Mouse (Mus musculus): ENCODE measurements at regions not wholly inside any gene's neighbourhood (a gene's known extent, or its start where the extent isn't known, plus 50 kb on each side); places are given as distances from the start of the nearest gene placed in this dataset.

DNA sequence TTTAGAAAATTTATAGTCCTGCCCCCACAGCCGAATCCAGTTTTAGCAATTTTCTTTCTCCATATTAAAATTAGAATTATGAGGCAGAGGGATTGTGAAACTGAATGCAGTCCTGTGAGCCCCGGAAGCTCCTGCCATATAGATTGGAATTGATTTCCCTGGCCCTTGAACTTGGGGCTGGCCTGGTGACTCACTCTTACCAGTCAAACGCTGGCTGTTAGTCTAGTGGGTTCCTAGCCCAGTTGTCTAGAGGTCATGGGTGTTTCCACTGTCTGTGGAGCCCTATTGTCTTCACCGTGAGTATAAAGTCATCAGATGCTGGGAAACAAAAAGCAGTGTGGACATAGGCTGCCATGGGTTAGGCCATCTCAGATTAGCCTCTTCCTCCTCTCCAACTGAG lies 173.2 kb upstream of the Camk1g start:
- no peak for DNase-seq (ENCODE audit: low spot score in 2 of 2)

DNA sequence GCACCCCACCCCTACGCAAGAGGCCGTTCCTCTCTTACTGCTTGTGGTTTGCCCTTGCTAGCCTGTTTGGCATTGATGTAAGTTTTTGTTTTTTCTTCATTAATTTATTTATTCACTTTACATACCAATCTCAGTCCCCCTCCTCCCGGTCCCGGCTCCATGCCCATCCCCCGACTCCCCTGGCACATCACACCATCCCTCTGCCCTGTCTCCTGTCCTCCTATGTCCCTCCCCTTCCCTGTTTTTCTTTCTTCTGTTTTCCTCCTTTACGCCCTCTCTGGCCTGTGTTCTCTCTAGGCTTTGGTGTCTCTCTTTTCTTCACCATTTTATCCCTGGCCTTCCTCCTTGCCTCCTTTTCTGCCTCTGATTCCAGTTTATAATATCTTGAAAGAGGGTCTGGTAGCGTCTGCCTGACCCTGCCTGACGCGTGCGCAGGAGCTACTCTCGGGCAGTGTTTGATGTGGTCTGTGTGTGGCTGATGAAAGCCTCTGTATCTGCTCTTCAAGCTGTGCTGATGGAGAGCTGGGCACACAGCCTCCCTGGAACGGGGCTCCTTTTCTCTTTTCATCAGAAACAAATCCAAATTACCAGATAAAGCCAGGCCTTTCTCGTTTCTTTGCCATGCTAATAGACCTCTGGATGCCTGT lies 172.0 kb upstream of the Camk1g start:
- DNase-seq (ENCODE audit: low spot score in 2 of 2): no peak

- no peak for DNase-seq (ENCODE audit: low spot score in 2 of 2)
Measured at GRCm38 (mm10) chr1:193541281-193541680, 171.2 kb upstream of the Camk1g start.

GRCm38 (mm10) chr1:193540486-193540885 lies 170.4 kb upstream of the Camk1g start:
- DNase-seq (ENCODE audit: low spot score in 2 of 2): no peak

DNA sequence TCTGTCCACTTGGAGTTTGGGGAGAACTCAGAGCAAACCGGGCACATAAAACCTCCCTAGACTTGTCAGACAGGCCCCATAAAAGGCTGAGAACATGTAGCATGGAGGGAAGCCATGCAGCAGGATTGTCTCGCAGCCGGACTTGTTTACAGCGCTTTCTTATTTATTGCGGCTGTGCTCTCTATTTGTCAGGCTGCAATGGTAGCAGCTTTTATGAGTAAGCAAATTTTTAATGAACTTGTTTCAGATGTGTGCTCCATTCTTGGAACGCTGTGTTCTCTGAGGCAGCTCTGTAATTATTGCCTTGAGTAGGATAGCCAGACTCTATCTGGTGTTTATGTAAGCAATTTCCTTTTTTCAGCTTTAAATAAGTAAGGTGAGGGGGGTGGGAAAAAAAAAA lies 169.2 kb upstream of the Camk1g start:
- DNase-seq (ENCODE audit: low spot score in 2 of 2): no peak

GRCm38 (mm10) chr1:193538425-193538824 lies 168.3 kb upstream of the Camk1g start:
- no peak for DNase-seq (ENCODE audit: low spot score in 2 of 2)

DNA sequence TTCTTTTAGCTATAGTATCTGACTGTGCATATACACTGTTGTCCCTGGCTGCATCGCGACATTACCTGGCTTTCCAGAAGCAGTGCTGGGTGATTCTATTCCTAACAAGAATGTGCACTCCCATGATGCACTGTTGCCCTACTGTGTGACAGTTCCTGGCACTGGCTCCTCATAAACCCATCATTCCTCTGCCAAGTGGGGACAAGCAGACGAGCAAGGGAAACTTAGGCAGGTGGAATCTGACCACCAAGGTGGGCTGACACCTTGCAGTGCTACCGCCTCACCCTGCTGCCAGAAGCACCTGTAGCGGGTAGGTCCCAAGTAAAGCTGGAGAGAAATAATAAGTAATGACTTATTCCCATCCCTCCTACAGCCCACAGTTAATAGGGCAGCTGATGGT lies 167.5 kb upstream of the Camk1g start:
- DNase-seq (ENCODE audit: low spot score in 2 of 2): no peak

GRCm38 (mm10) chr1:193536552-193536951 lies 166.5 kb upstream of the Camk1g start:
- DNase-seq (ENCODE audit: low spot score in 2 of 2): no peak

DNA sequence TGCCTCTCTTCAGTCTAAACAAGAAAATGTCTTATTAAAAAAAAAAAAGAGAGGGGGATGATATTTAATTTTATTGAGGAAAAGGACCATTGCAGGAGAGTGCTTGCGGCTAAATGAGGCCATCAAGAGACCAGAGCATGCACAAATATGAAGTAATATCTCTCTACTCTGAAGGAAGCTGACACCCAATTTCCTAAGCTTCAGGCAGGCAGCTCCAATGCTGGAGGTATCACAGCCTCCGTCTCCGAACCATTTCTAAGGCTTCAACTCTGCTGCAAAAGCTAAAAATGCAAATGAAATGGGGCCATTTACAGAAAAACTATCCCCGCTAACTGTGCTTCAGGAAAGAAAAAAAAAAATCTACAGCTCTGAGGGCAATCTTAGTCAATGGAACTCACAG lies 164.4 kb upstream of the Camk1g start:
- no peak for DNase-seq (ENCODE audit: low spot score in 2 of 2)

- no peak for DNase-seq (ENCODE audit: low spot score in 2 of 2)
Measured at GRCm38 (mm10) chr1:193526501-193526900, 156.4 kb upstream of the Camk1g start.

DNA sequence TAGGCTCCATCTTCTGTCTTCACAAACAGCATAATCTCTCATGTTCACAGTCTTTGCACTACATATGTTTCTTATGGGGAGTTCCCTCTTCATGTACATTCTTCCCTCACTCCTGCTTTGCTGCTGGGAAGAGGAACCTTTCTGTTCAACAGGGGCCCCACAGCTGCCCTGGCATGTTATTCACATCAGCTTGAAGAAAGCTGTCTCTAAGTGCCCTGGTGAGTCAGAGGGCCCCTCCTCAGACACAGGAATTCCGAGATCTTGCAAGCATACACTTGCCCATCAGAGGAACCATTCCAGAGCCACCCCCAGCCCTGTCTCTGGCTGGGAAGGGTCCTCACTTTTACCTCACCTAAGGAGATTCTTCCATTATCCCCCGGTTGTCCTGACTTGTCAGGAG lies 151.9 kb upstream of the Camk1g start:
- no peak for DNase-seq (ENCODE audit: low spot score in 2 of 2)

- no peak for DNase-seq (ENCODE audit: low spot score in 2 of 2)
Measured at GRCm38 (mm10) chr1:193518840-193519239, 148.7 kb upstream of the Camk1g start.

DNA sequence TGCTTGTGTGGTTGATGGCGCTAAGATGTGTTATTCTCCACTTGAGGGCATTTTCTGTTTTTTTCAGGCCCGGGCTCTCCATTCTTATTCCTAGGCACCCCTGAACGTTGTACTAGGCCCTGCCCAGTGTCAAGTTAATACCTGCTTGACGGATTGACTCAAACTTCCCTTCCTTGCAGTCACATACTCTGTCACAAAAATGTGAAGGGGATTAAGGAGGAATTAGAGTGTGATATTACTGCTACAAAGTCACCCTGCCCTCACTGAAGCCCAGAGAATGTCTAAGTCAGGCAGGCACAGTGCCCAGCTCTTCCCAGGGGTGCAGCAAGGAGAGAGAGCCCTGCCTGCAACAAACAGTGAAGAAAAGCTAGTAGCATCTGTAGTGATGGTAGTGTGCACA lies 147.9 kb upstream of the Camk1g start:
- no peak for DNase-seq (ENCODE audit: low spot score in 2 of 2)

DNA sequence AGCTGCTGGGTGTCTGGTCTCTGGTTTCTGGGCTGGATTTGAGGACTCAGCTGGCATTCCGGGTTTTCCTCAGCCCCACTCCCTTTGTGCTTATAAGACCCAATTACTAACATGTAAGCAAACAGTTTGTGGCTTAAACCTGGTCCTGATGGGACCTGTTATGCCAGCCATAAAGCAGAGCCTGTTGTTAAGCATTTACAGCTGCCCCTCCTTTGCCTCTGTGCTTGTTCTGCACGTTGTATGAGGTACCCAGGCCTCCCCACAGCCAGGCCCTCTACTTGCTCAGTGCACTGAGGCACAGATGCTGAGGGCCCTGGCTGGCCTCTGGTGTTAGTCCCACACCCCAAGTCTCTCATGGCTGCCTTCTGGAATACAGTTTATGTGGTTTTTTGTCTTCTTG lies 147.2 kb upstream of the Camk1g start:
- DNase-seq (ENCODE audit: low spot score in 2 of 2): no peak

- DNase-seq (ENCODE audit: low spot score in 2 of 2): no peak
Measured at GRCm38 (mm10) chr1:193516395-193516794, 146.3 kb upstream of the Camk1g start.

GRCm38 (mm10) chr1:193513929-193514710 lies 144.0 kb upstream of the Camk1g start:
- no peak for DNase-seq (ENCODE audit: low spot score in 2 of 2)

GRCm38 (mm10) chr1:193510066-193510793 lies 140.1 kb upstream of the Camk1g start:
- no peak for DNase-seq (ENCODE audit: low spot score in 2 of 2)

DNA sequence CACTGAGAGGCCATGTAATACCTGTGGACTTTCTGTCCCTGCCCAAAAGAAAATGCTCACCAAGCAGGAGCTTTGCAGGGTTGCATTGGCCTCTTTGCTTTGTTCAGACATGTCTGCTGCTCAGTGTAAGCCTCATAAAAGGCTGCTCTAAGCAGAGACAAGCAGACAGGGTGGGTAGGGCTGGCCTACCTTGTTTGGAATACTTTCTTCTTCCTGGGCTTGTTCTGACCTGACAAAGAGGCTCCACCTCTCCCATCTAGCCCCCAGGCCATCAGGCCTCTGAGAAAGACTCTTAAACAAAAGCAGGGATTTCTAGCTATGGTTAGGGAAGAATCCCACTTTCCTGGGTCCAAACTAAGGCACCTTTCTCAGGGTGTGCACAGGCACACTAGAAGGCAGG lies 138.2 kb upstream of the Camk1g start:
- no peak for DNase-seq (ENCODE audit: low spot score in 2 of 2)

DNA sequence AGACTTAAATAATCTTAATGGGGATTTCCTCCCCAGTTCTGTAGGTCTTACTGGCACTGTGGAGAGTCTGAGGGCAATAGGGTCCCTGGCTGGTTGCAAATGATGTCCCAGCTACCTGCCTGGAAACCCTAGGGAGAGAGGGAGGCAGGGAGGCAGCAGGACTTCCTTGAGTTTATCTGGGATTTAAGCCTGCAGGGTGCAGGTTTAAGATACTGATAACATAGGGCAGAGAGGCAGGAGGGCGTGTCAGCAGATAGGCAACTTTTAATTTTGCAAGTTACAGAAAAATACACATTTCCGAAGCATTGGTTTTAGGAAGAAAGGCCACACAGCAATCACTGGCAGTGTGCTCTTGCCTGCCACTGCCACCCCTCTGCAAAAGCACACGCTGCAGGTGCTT lies 136.9 kb upstream of the Camk1g start:
- no peak for DNase-seq (ENCODE audit: low spot score in 2 of 2)

DNA sequence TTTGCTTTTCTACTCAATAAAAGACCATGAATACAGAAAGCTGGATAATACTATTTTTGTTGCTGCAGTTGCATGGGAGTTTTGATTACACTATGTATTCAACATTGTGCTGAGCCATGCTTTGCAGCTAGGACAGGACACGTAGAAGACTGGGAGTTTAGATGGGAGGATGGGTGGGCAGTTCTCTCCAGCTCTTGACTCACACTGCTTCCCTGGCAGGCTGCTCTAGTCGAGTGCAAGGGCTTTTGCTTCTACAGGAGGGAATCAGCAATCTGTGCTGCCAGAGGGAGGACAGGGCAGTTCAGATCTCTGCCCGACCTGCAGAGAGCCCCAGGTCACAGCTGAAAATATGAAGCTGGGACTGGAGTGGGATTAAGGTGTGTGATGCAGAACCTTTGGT lies 135.3 kb upstream of the Camk1g start:
- DNase-seq (ENCODE audit: low spot score in 2 of 2): no peak

GRCm38 (mm10) chr1:193504611-193505010 lies 134.5 kb upstream of the Camk1g start:
- DNase-seq (ENCODE audit: low spot score in 2 of 2): no peak

- peak in 1 of 2 experiments; percentile 21 for DNase-seq (ENCODE audit: low spot score in 2 of 2)
Measured at GRCm38 (mm10) chr1:193503624-193504325, 133.7 kb upstream of the Camk1g start.
